Mouse (Mus musculus): ENCODE measurements at regions not wholly inside any gene's neighbourhood (a gene's known extent, or its start where the extent isn't known, plus 50 kb on each side); places are given as distances from the start of the nearest gene placed in this dataset.

GRCm38 (mm10) chr6:100420602-100421001, 133.3 kb upstream of the Rybp start:
- Histone ChIP-seq H3K27me3 (ENCODE audit: control insufficient read depth, insufficient read depth, low read length) (peaks cover 20% of the 10 kb centered on the region), H3K4me3 (ENCODE audit: low read depth, low read length) (no peak overlapping the region), H3K4me1 (replicated peaks; ENCODE audit: control insufficient read depth, insufficient read depth, low read length) (peaks cover 3% of the 10 kb centered on the region; the same call in 1 of the 2 replicates), H3K27ac (ENCODE audit: low read depth, low read length) (no peak overlapping the region), H3K9me3 (ENCODE audit: control insufficient read depth, low read length) (no peaks in the 10 kb centered on the region), H3K9ac (ENCODE audit: low read depth, low read length) (no peak overlapping the region), H3K36me3 (ENCODE audit: control insufficient read depth, insufficient read depth, low read length) (no peaks in the 10 kb centered on the region), H3K4me2 (replicated peaks; ENCODE audit: low read depth, low read length) (no peak overlapping the region)
- no peak for DNase-seq (ENCODE audit: low spot score)
- ATAC-seq (ENCODE audit: low FRiP score) = no peak
- WGBS = 41% methylated on average over 3 of the region's 3 CpGs

- no peaks in the 10 kb centered on the region for H3K36me3 ChIP-seq (ENCODE audit: control insufficient read depth, insufficient read depth, low read length)
- no peak overlapping the region for H3K27ac ChIP-seq (ENCODE audit: low read depth, low read length)
- no peak overlapping the region for H3K4me2 ChIP-seq (replicated peaks; ENCODE audit: low read depth, low read length)
- H3K9ac ChIP-seq (ENCODE audit: low read depth, low read length) = no peak overlapping the region
- DNase-seq (ENCODE audit: low spot score) = no peak
- ATAC-seq (ENCODE audit: low FRiP score) = no peak
- H3K9me3 ChIP-seq (ENCODE audit: control insufficient read depth, low read length) = no peaks in the 10 kb centered on the region
- H3K27me3 ChIP-seq (ENCODE audit: control insufficient read depth, insufficient read depth, low read length) = peaks cover 21% of the 10 kb centered on the region
- WGBS = 64% methylated on average over 7 of the region's 7 CpGs
- H3K4me3 ChIP-seq (ENCODE audit: low read depth, low read length) = no peak overlapping the region
- peaks cover 3% of the 10 kb centered on the region; the same call in 1 of the 2 replicates for H3K4me1 ChIP-seq (replicated peaks; ENCODE audit: control insufficient read depth, insufficient read depth, low read length)
Measured at GRCm38 (mm10) chr6:100419782-100420540, 132.7 kb upstream of the Rybp start.

- peaks cover 12% of the 10 kb centered on the region for H3K27me3 ChIP-seq (ENCODE audit: control insufficient read depth, insufficient read depth, low read length)
- no peak for ATAC-seq (ENCODE audit: low FRiP score)
- no peaks in the 10 kb centered on the region for H3K36me3 ChIP-seq (ENCODE audit: control insufficient read depth, insufficient read depth, low read length)
- no peak for DNase-seq (ENCODE audit: low spot score)
- 79% methylated on average over 8 of the region's 8 CpGs for WGBS
- H3K9me3 ChIP-seq (ENCODE audit: control insufficient read depth, low read length) = no peaks in the 10 kb centered on the region
- H3K27ac ChIP-seq (ENCODE audit: low read depth, low read length) = no peak overlapping the region
- H3K4me3 ChIP-seq (ENCODE audit: low read depth, low read length) = no peak overlapping the region
- no peak overlapping the region for H3K4me2 ChIP-seq (replicated peaks; ENCODE audit: low read depth, low read length)
- no peak overlapping the region for H3K9ac ChIP-seq (ENCODE audit: low read depth, low read length)
- H3K4me1 ChIP-seq (replicated peaks; ENCODE audit: control insufficient read depth, insufficient read depth, low read length) = 0 out of 2 replicates have a peak, but pooled peaks cover 3% of the 10 kb centered on the region
Measured at GRCm38 (mm10) chr6:100416046-100416445, 128.8 kb upstream of the Rybp start.

- Histone ChIP-seq H3K4me1 (replicated peaks; ENCODE audit: control insufficient read depth, insufficient read depth, low read length) (no peaks in the 10 kb centered on the region), H3K9me3 (ENCODE audit: control insufficient read depth, low read length) (no peaks in the 10 kb centered on the region), H3K4me3 (ENCODE audit: low read depth, low read length) (no peak overlapping the region), H3K36me3 (ENCODE audit: control insufficient read depth, insufficient read depth, low read length) (no peaks in the 10 kb centered on the region), H3K4me2 (replicated peaks; ENCODE audit: low read depth, low read length) (no peak overlapping the region), H3K27ac (ENCODE audit: low read depth, low read length) (no peak overlapping the region), H3K27me3 (ENCODE audit: control insufficient read depth, insufficient read depth, low read length) (peaks cover 7% of the 10 kb centered on the region), H3K9ac (ENCODE audit: low read depth, low read length) (no peak overlapping the region)
- DNase-seq (ENCODE audit: low spot score) (no peak), ATAC-seq (ENCODE audit: low FRiP score) (no peak)
- 67% methylated on average over 7 of the region's 7 CpGs for WGBS
Measured at GRCm38 (mm10) chr6:100415514-100415913, 128.2 kb upstream of the Rybp start.

GRCm38 (mm10) chr6:100414836-100415235, 127.6 kb upstream of the Rybp start:
- no peak overlapping the region for H3K4me2 ChIP-seq (replicated peaks; ENCODE audit: low read depth, low read length)
- no peak overlapping the region for H3K27ac ChIP-seq (ENCODE audit: low read depth, low read length)
- H3K27me3 ChIP-seq (ENCODE audit: control insufficient read depth, insufficient read depth, low read length) = peaks cover 7% of the 10 kb centered on the region
- no peaks in the 10 kb centered on the region for H3K4me1 ChIP-seq (replicated peaks; ENCODE audit: control insufficient read depth, insufficient read depth, low read length)
- no peak overlapping the region for H3K4me3 ChIP-seq (ENCODE audit: low read depth, low read length)
- DNase-seq (ENCODE audit: low spot score) (no peak), ATAC-seq (ENCODE audit: low FRiP score) (no peak)
- 69% methylated on average over 4 of the region's 4 CpGs for WGBS
- no peaks in the 10 kb centered on the region for H3K9me3 ChIP-seq (ENCODE audit: control insufficient read depth, low read length)
- H3K9ac ChIP-seq (ENCODE audit: low read depth, low read length) = no peak overlapping the region
- H3K36me3 ChIP-seq (ENCODE audit: control insufficient read depth, insufficient read depth, low read length) = no peaks in the 10 kb centered on the region

GRCm38 (mm10) chr6:100412486-100412885, 125.2 kb upstream of the Rybp start:
- DNase-seq (ENCODE audit: low spot score) = no peak
- no peak overlapping the region for H3K4me3 ChIP-seq (ENCODE audit: low read depth, low read length)
- H3K27ac ChIP-seq (ENCODE audit: low read depth, low read length) = no peak overlapping the region
- H3K9ac ChIP-seq (ENCODE audit: low read depth, low read length) = no peak overlapping the region
- no peaks in the 10 kb centered on the region for H3K9me3 ChIP-seq (ENCODE audit: control insufficient read depth, low read length)
- no peak overlapping the region for H3K4me2 ChIP-seq (replicated peaks; ENCODE audit: low read depth, low read length)
- WGBS = 39% methylated on average over 5 of the region's 5 CpGs
- H3K36me3 ChIP-seq (ENCODE audit: control insufficient read depth, insufficient read depth, low read length) = no peaks in the 10 kb centered on the region
- H3K4me1 ChIP-seq (replicated peaks; ENCODE audit: control insufficient read depth, insufficient read depth, low read length) = no peaks in the 10 kb centered on the region
- ATAC-seq (ENCODE audit: low FRiP score) = no peak
- H3K27me3 ChIP-seq (ENCODE audit: control insufficient read depth, insufficient read depth, low read length) = peaks cover 4% of the 10 kb centered on the region

GRCm38 (mm10) chr6:100411968-100412367, 124.7 kb upstream of the Rybp start:
- Histone ChIP-seq H3K27ac (ENCODE audit: low read depth, low read length) (no peak overlapping the region), H3K4me1 (replicated peaks; ENCODE audit: control insufficient read depth, insufficient read depth, low read length) (no peaks in the 10 kb centered on the region), H3K4me2 (replicated peaks; ENCODE audit: low read depth, low read length) (no peak overlapping the region), H3K27me3 (ENCODE audit: control insufficient read depth, insufficient read depth, low read length) (peaks cover 4% of the 10 kb centered on the region), H3K36me3 (ENCODE audit: control insufficient read depth, insufficient read depth, low read length) (no peaks in the 10 kb centered on the region), H3K9me3 (ENCODE audit: control insufficient read depth, low read length) (no peaks in the 10 kb centered on the region), H3K9ac (ENCODE audit: low read depth, low read length) (no peak overlapping the region), H3K4me3 (ENCODE audit: low read depth, low read length) (no peak overlapping the region)
- ATAC-seq (ENCODE audit: low FRiP score) (no peak), DNase-seq (ENCODE audit: low spot score) (no peak)
- WGBS = 81% methylated on average over 4 of the region's 4 CpGs

GRCm38 (mm10) chr6:100410067-100410631, 122.9 kb upstream of the Rybp start:
- Histone ChIP-seq H3K4me2 (replicated peaks; ENCODE audit: low read depth, low read length) (no peak overlapping the region), H3K9ac (ENCODE audit: low read depth, low read length) (no peak overlapping the region), H3K4me1 (replicated peaks; ENCODE audit: control insufficient read depth, insufficient read depth, low read length) (no peaks in the 10 kb centered on the region), H3K36me3 (ENCODE audit: control insufficient read depth, insufficient read depth, low read length) (no peaks in the 10 kb centered on the region), H3K4me3 (ENCODE audit: low read depth, low read length) (no peak overlapping the region), H3K27me3 (ENCODE audit: control insufficient read depth, insufficient read depth, low read length) (no peaks in the 10 kb centered on the region; the same call in none of the 2 replicates), H3K27ac (ENCODE audit: low read depth, low read length) (no peak overlapping the region), H3K9me3 (ENCODE audit: control insufficient read depth, low read length) (no peaks in the 10 kb centered on the region)
- DNase-seq (ENCODE audit: low spot score) (no peak), ATAC-seq (ENCODE audit: low FRiP score) (no peak)
- WGBS = 95% methylated on average over 8 of the region's 8 CpGs

GRCm38 (mm10) chr6:100408826-100409225, 121.5 kb upstream of the Rybp start:
- 88% methylated on average over 8 of the region's 8 CpGs for WGBS
- DNase-seq (ENCODE audit: low spot score) = no peak

More at GRCm38 (mm10) chr6:100408826-100409225, 121.5 kb upstream of the Rybp start:
- H3K4me1 ChIP-seq (replicated peaks; ENCODE audit: control insufficient read depth, insufficient read depth, low read length) = no peaks in the 10 kb centered on the region
- no peak overlapping the region for H3K4me2 ChIP-seq (replicated peaks; ENCODE audit: low read depth, low read length)
- H3K4me3 ChIP-seq (ENCODE audit: low read depth, low read length) = no peak overlapping the region
- no peaks in the 10 kb centered on the region for H3K36me3 ChIP-seq (ENCODE audit: control insufficient read depth, insufficient read depth, low read length)
- H3K27me3 ChIP-seq (ENCODE audit: control insufficient read depth, insufficient read depth, low read length) = no peaks in the 10 kb centered on the region
- H3K27ac ChIP-seq (ENCODE audit: low read depth, low read length) = no peak overlapping the region
- no peak for ATAC-seq (ENCODE audit: low FRiP score)
- H3K9ac ChIP-seq (ENCODE audit: low read depth, low read length) = no peak overlapping the region
- H3K9me3 ChIP-seq (ENCODE audit: control insufficient read depth, low read length) = no peaks in the 10 kb centered on the region

Measured in hindbrain, embryonic 11.5 days (tissue).